Mouse (Mus musculus): ENCODE results near the gene Ccer2. TPM values are rescaled to one million over a fixed set of nuclear protein-coding genes. Genes with fewer than 3 reads are reported as not detected.
A peak's percentile ranks its signal among the peaks of the same experiment; 100 is the strongest.

Ccer2 gene
- total and polyA plus RNA-seq, 2 experiments from 2014 or later = 1.4 TPM; not detected in 1

DNA sequence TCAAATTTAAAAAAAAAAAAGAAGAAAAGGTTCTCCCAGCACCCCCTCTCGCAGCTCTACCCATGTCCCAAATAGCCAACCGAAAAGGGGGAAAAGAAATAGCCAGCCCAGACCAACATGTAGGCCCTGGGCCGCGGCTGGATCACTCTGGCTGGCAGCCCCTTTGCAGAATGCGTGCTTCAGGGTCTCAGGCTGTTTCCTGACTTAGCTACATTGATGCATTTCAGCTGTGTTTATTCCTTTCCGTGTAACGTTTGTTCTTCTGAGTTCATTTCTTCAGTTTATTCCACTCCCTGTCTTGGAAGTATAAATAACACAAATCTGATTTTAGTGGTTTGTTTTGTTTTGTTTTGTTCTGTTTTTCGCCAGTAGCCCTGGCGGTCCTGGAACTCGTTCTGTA, 38.2 kb upstream of the Ccer2 start:
- H3K36me3 ChIP-seq (ENCODE audit: insufficient read depth, low read length) = no peaks in the 10 kb centered on the region
- H3K27ac ChIP-seq (ENCODE audit: low read depth, low read length) = no peak overlapping the region
- no peak overlapping the region for H3K4me3 ChIP-seq (ENCODE audit: low read depth, low read length)
- H3K4me1 ChIP-seq (ENCODE audit: insufficient read depth, low read length) = no peaks in the 10 kb centered on the region
- H3K27me3 ChIP-seq (ENCODE audit: insufficient read depth, low read length) = no peaks in the 10 kb centered on the region
- no peaks in the 10 kb centered on the region for H3K9me3 ChIP-seq (ENCODE audit: low read length)
- H3K9ac ChIP-seq (replicated peaks; ENCODE audit: low read length, poor library complexity, severe bottlenecking) = no peak overlapping the region
- ATAC-seq (ENCODE audit: low FRiP score) = no peak
- WGBS = 87% methylated on average over 10 of the region's 10 CpGs
- H3K4me2 ChIP-seq (ENCODE audit: low read depth, low read length, poor library complexity, severe bottlenecking) = no peak overlapping the region
- no peak for TF ChIP-seq CTCF (IDR thresholded peaks at IDR 0.05)
- no peak for DNase-seq (ENCODE audit: low spot score)

DNA sequence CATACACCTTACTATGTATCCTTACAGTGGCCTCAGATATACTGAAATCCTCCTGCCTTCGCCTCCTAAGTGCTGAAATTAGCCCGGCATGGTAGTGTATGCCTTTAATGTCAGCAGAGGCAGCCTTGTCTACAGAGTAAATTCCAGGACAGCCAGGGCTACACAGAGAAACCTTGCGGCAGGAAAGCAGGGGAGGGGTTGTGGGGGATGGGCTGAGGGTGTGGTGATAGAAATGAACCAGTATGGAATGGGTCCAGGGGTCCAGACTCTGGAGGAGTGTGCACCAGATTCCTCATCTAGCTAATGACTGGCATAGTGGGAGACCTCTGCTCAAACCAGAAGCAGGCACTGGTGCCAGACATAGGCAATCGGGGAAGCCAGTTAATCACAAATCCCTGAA, 36.8 kb upstream of the Ccer2 start:
- Histone ChIP-seq H3K4me1 (ENCODE audit: insufficient read depth, low read length) (no peaks in the 10 kb centered on the region), H3K4me3 (ENCODE audit: low read depth, low read length) (no peak overlapping the region), H3K36me3 (ENCODE audit: insufficient read depth, low read length) (no peaks in the 10 kb centered on the region), H3K27me3 (ENCODE audit: insufficient read depth, low read length) (no peaks in the 10 kb centered on the region), H3K27ac (ENCODE audit: low read depth, low read length) (no peak overlapping the region), H3K9ac (replicated peaks; ENCODE audit: low read length, poor library complexity, severe bottlenecking) (no peak overlapping the region), H3K4me2 (ENCODE audit: low read depth, low read length, poor library complexity, severe bottlenecking) (no peak overlapping the region), H3K9me3 (ENCODE audit: low read length) (no peaks in the 10 kb centered on the region)
- no peak for DNase-seq (ENCODE audit: low spot score)
- TF ChIP-seq CTCF (IDR thresholded peaks at IDR 0.05) = no peak
- WGBS = 71% methylated on average over 4 of the region's 4 CpGs
- no peak for ATAC-seq (ENCODE audit: low FRiP score)

DNA sequence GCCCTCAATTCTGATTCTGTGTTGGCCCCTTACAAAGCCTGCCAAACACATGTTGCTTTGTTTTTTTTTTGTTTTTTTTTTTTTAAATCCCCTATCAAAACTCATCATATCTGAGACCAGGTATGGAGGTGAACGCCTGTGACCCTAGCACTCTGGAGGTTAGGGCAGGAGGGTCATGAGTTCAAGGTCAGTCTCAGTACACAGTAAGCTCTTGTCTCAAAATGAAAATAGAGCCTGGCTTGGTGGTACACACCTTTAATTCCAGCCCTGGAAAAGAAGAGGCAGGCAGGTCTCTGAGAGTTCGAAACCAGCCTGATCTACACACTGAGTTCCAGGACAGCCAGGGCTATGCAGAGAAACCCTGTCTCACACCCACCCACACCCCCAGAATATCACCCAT, 36.3 kb upstream of the Ccer2 start:
- H3K9ac ChIP-seq (replicated peaks; ENCODE audit: low read length, poor library complexity, severe bottlenecking) = no peak overlapping the region
- no peak overlapping the region for H3K27ac ChIP-seq (ENCODE audit: low read depth, low read length)
- H3K9me3 ChIP-seq (ENCODE audit: low read length) = no peaks in the 10 kb centered on the region
- DNase-seq (ENCODE audit: low spot score) = no peak
- no peaks in the 10 kb centered on the region for H3K36me3 ChIP-seq (ENCODE audit: insufficient read depth, low read length)
- no peak overlapping the region for H3K4me2 ChIP-seq (ENCODE audit: low read depth, low read length, poor library complexity, severe bottlenecking)
- no peaks in the 10 kb centered on the region for H3K4me1 ChIP-seq (ENCODE audit: insufficient read depth, low read length)
- ATAC-seq (ENCODE audit: low FRiP score) = no peak
- H3K27me3 ChIP-seq (ENCODE audit: insufficient read depth, low read length) = no peaks in the 10 kb centered on the region
- no peak overlapping the region for H3K4me3 ChIP-seq (ENCODE audit: low read depth, low read length)
- no peak for TF ChIP-seq CTCF (IDR thresholded peaks at IDR 0.05)
- WGBS = 87% methylated on average over 2 of the region's 2 CpGs

DNA sequence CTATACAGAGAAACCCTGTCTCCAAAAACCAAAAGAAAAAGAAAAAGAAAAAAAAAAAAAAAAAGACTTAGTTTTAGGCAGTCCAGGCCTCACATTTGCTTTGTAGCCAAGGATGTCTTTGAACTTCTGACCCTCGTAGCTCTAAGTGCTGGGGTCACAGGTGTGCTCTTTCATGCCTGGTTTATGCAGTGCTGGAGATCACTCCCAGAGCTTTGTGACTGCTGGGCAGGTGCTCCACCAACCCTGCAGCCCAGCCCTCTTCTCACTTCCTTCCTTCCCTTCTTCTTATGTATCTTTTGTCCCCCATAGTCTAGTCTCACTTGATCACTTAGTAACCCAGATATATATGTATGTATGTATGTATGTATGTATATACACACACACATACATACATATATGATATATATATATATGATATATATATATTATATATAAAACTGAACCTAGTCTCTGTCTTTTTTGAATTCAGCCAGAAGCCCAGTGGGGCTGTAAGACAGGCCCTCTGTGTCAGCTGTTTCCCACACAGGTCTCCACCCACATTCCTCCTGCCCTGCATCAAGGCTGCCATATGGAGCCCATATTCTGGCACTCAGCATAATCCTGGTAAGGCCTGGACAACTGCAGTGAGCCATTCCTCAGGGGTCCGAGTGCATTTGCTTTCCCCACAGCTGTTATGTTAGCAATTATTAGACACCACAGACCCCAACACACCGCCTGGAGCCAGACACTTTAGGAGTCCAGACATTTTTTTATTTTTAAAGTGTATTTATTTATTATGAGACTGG, 35.0 kb upstream of the Ccer2 start:
- Histone ChIP-seq H3K4me1 (ENCODE audit: insufficient read depth, low read length) (no peaks in the 10 kb centered on the region), H3K4me3 (ENCODE audit: low read depth, low read length) (no peak overlapping the region), H3K27me3 (ENCODE audit: insufficient read depth, low read length) (no peaks in the 10 kb centered on the region), H3K9me3 (ENCODE audit: low read length) (no peaks in the 10 kb centered on the region), H3K9ac (replicated peaks; ENCODE audit: low read length, poor library complexity, severe bottlenecking) (no peak overlapping the region), H3K4me2 (ENCODE audit: low read depth, low read length, poor library complexity, severe bottlenecking) (no peak overlapping the region), H3K36me3 (ENCODE audit: insufficient read depth, low read length) (no peaks in the 10 kb centered on the region), H3K27ac (ENCODE audit: low read depth, low read length) (no peak overlapping the region)
- DNase-seq (ENCODE audit: low spot score) (peak; percentile 30), ATAC-seq (ENCODE audit: low FRiP score) (no peak)
- WGBS = 86% methylated on average over 3 of the region's 3 CpGs
- no peak for TF ChIP-seq CTCF (IDR thresholded peaks at IDR 0.05)

DNA sequence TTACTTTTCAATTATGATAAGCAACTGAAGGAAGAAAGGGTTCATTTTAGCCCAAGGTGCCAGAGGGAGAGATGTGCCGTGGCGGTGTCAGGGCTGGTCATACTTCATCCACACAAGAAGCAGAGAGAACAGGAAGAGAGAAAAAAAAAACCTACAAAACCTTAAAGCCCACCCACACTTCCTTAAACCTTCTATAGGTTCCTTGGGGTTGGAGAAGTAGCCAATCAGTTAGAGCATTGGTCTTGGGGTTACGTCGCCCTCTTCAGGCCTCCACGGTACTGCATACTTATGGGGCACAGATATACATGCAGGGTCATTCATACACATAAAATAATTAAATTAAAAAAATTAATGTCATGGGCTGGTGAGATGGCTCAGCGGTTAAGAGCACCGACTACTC, 33.9 kb upstream of the Ccer2 start:
- H3K27me3 ChIP-seq (ENCODE audit: insufficient read depth, low read length) = no peaks in the 10 kb centered on the region
- H3K36me3 ChIP-seq (ENCODE audit: insufficient read depth, low read length) = no peaks in the 10 kb centered on the region
- no peak overlapping the region for H3K4me2 ChIP-seq (ENCODE audit: low read depth, low read length, poor library complexity, severe bottlenecking)
- WGBS = 94% methylated on average over 7 of the region's 7 CpGs
- ATAC-seq (ENCODE audit: low FRiP score) (no peak), DNase-seq (ENCODE audit: low spot score) (no peak)
- H3K9me3 ChIP-seq (ENCODE audit: low read length) = no peaks in the 10 kb centered on the region
- no peak overlapping the region for H3K27ac ChIP-seq (ENCODE audit: low read depth, low read length)
- peak; percentile 42 for TF ChIP-seq CTCF (IDR thresholded peaks at IDR 0.05)
- no peaks in the 10 kb centered on the region for H3K4me1 ChIP-seq (ENCODE audit: insufficient read depth, low read length)
- H3K4me3 ChIP-seq (ENCODE audit: low read depth, low read length) = no peak overlapping the region
- no peak overlapping the region for H3K9ac ChIP-seq (replicated peaks; ENCODE audit: low read length, poor library complexity, severe bottlenecking)

DNA sequence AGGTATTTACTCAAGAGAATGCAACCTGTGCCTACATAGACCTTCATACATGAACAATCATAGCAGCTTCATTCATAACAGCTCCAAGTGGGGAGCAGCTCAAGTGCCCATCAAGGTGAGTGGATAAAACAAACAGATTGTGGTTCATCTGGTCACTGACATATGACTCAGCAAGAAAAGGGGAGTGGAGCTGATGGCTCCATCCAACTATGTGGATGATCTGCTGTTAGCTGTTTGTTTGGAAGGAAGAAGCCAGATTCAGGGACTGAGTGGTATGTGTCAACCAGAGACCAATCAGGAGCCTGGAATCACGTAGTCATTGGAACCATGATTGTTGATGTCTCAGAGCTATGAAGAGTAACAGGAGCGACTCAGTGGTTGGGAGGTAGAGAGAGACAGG, 31.4 kb upstream of the Ccer2 start:
- H3K27ac ChIP-seq (ENCODE audit: low read depth, low read length) = no peak overlapping the region
- TF ChIP-seq CTCF (IDR thresholded peaks at IDR 0.05) = no peak
- H3K4me3 ChIP-seq (ENCODE audit: low read depth, low read length) = no peak overlapping the region
- no peaks in the 10 kb centered on the region for H3K9me3 ChIP-seq (ENCODE audit: low read length)
- no peaks in the 10 kb centered on the region for H3K36me3 ChIP-seq (ENCODE audit: insufficient read depth, low read length)
- no peaks in the 10 kb centered on the region for H3K4me1 ChIP-seq (ENCODE audit: insufficient read depth, low read length)
- DNase-seq (ENCODE audit: low spot score) = no peak
- ATAC-seq (ENCODE audit: low FRiP score) = no peak
- no peak overlapping the region for H3K4me2 ChIP-seq (ENCODE audit: low read depth, low read length, poor library complexity, severe bottlenecking)
- no peak overlapping the region for H3K9ac ChIP-seq (replicated peaks; ENCODE audit: low read length, poor library complexity, severe bottlenecking)
- WGBS = 93% methylated on average over 2 of the region's 2 CpGs
- no peaks in the 10 kb centered on the region for H3K27me3 ChIP-seq (ENCODE audit: insufficient read depth, low read length)

Data from midbrain, postnatal 0 days (tissue).